Mouse (Mus musculus): ENCODE measurements around the gene Apaf1. TPM values are rescaled to one million over a fixed set of nuclear protein-coding genes. Genes with fewer than 3 reads are reported as not detected.

The Apaf1 gene
- total RNA-seq, 2 experiments from 2014 or later: 15.8 to 16.1 TPM

- no peak for DNase-seq (ENCODE audit: low spot score in 2 of 2)
- intact Hi-C loops (cut with DNase I): no loop called here
Observed at GRCm38 (mm10) chr10:90942001-90942700, 140.4 kb downstream of the Apaf1 start.

- DNase-seq (ENCODE audit: low spot score in 2 of 2): peak; percentile 61 to 74
- intact Hi-C loops (cut with DNase I): no loop called here
Observed at GRCm38 (mm10) chr10:90940521-90941520, 141.7 kb downstream of the Apaf1 start.

Other genes with a start within 250 kb of the Apaf1 start
- gene Ikbip, start 170 bp upstream of the Apaf1 start, total RNA-seq (2021): 10 to 100 TPM; 10.1 to 12.2 TPM
- 100 to 1,000 TPM; 590 to 599 TPM for gene Slc25a3, start 41.3 kb upstream of the Apaf1 start, total RNA-seq (2021)
- 10 to 100 TPM; 32.1 to 35.0 TPM for gene Tmpo, start 98.5 kb upstream of the Apaf1 start, total RNA-seq (2021)